Mouse (Mus musculus) skeletal muscle tissue, adult 2 months (tissue): ENCODE results near the gene Scn11a.

Source experiments
- DNase-seq: peaks from one replicate; pipeline ENCODE4 v3.0.0-alpha.2; 2012; ENCODE audit warnings: low read depth, low spot score

Gene Scn11a

DNA sequence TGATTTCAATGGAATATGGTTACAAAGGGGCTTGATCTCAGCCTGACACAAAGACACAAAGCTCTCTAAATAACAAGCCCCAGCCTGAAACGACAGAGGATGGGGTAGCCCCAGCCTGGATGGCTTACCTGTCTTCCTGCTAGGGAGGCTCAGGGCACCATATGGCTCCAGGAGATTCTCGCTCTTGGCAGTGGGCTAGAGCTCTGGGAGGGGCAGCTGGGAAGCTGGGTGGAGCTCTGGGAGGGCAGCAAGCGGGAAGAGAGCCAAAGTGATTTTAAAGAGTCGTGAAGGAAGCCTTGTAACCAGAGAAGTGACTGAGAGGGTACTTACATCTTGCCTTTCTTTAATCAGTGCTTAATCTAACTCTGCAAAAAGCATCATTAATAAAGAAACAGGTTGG lies at the start of gene Scn11a:
Gene Scn11a (minus strand): TSS at position 160 of the 400 bp plus-strand sequence.
- no peak for DNase-seq

DNA sequence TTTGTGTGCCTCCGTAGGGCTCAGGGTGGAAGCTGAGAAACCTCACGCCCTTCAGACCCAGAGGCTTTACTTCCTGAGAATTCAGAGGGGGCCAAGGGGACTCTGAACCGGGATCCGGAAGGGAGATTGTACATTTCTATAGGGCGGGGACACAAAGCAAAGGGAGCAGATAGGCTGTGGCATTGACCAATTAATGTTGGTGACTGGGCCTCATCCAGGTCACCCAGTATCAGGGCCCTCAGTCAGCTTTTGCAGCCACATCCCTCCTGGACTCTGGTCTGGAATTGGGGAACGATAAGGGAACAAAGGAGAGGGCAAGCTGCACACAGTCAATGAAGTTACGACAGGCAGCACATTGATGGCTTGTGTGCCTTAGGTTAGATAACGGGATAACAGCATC lies 28.9 kb upstream of the Scn11a start:
- DNase-seq: no peak

DNA sequence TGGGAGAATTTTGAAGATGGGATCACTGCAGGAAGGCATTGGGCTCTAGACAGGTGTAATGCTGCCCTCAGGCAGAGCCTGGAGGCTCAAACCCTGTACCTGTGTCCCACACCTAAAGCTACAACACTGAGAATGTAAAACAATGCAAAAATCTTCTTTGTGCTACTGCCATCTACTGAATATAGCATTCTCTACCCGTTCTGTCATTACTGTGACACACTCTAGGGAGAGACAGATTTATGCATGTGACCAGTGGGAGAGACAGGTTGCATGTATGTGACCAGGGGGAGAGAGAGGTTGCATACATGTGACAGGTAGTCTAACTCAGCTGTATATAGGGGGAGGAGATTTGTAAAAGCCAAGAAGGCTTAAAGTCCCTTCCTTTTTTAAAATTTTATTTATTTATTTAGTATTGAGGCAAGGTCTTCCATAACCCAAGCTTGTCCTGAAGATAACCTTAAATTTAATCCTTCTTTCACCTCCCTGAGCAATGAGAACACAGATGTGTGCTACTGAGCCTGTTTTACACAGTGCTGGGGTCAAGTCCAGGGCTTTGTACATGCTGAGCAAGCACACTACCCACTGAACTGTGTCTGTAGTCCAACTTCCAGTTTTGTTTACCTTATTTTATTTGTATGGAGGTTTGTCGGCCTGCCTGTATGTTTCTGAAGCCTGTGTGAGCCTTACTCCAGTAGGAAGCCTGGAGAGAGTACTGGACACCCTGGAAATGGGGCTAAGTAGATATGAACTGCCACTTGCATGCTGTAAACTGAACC lies 28.0 kb upstream of the Scn11a start:
- no peak for DNase-seq

DNA sequence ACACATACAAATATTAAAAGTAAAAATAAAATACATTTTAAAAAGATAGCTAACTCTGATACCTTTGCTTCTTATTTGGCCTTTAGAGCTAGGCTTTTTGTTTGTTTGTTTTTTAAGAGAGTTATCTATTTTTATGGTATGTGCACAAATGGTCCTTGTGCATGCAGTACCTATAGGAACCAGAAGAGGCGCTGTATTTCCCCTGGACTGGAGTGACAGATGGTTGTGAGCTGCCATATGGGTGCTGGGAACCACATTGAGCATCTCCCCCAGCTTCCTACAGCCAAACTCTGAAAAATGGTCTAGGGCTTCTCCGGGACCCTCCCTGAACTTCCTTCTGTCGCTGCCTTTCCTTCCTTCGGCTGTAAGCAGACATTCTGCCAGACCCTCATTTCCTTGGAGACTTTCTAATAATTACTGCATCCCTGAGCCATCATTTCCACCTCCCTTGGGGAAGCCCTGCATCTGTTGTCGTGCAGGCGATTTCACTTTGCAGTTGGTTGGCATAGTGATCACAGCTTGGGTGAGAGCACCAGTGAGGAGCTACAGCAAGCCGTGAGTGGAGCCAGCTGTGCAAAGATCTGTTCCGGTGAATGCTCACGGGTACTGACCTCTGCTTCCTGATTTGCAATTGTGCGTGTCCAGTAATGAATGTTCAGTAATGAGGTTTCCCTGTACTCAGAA lies 27.2 kb upstream of the Scn11a start:
- no peak for DNase-seq

DNA sequence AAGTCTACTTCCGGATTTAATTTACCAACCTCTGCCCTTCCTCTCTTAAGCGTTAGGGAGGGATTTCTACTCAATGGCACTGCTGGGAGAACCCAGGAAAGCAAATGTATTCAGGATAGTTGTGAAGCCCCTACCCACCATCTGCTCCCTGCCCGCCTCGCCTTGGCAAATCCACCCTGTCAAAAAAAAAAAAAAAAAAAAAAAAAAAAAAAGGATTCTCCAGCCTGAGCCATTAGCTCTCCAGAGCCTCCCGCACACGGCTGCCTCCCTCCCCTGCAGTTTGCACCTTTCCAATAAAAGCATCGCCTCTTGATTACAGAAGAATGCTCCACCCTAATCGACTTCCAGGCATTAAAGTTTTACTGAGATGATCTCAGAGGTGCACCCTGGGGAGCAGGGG lies 24.0 kb upstream of the Scn11a start:
- no peak for DNase-seq

DNA sequence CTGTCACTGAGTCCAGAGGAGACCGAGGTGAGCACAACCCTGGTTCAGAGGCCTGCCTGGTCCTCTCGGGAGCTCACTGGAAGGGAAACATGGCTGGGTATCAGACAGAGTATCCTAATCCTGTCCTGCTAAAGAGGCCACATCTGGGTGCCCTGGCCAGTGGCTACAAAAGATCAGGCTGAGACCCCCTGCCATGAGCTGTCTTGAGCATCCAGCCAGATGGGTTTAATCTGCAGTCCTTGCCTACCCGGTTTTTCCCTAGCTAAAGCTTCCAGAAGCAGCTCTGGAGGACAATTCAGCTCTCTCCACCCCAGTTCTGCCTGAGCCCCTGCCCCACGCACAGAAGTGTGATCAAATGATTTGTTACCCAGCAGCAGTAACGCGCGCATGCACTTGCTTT lies 23.4 kb upstream of the Scn11a start:
- no peak for DNase-seq

DNA sequence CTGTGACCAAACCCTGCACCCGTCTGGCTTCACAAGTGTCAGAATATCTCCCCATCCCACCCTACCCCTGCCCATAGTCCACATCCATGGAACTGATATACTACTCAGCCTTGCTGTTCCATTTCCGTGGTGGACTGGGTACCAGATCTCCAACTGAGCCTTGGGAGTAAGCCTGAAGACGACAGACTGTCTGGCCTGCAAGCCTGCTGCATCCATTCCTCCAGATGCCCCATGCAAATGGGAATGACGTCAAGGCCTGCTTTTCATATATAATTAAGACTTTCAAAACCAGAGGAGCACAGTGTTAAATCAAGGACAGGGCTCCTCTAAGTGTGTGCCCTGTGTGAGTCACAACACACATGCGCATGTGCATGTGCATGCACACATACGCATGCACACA lies 21.9 kb upstream of the Scn11a start:
- DNase-seq: no peak

DNA sequence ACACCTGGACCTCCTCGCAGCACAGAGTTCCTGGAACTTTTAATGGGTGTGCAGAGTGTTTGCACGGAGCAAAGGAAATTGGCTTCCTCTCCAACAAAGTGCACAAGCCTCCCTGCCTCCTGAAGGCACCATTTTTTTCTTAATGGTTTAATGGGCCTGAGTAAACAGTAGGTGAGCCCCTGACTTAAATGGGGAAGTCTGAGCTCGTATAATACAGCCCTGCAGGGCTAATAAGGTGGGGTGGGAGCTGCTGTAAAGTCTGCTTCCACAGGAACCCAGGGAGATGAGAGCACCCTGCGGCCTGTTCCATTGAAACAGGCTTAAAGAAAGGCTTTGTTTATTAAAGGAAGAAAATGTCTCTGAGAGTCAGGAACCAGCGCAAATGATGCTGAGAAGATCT lies 19.5 kb upstream of the Scn11a start:
- DNase-seq: no peak

DNA sequence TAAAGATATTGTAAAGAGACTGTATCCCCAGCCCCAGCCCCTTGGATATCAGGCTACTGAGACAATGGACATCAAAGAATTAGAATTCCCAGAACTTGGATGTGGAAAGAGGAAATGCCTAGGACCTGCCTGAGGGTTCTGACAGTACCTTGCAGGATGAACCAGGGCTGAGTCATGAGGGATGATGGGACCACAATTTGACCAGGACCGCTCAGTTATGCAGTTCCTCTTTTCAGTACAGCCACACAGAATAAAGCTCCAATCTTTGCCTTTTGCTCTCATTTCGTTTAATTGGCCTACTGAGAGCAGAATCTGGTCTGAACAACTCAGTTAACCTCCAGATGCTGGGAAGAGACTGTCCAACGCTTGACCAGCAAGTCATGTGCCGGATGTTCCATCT lies 18.3 kb upstream of the Scn11a start:
- DNase-seq: no peak

DNA sequence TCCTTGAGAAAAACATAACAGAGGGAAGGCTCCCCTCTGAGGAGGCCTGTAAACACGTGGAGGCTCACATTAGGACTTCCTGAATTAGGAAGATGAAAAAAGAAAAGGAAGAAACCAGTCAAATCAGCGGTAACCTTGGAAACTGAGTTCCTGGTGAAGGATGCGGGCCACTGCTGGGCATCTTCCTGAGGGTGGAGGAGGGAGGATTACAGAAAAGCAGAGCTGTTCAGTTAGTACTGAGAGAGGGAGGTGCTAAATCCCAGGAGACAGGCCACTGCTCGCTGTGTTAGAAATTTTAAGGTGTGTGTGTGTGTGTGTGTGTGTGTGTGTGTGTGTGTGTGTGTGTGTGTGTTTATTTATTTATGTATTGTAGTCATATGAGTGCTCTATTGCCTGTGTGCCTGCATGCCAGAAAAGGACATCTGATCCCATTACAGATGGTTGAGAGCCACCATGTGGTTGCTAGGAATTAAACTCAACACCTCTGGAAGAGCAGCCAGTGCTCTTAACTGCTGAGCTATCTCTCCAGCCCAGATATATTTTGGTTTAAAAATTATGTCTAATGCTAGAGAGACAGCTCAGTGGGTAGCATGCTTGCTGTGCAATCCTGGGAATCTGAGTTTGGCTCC lies 17.4 kb upstream of the Scn11a start:
- DNase-seq: no peak

DNA sequence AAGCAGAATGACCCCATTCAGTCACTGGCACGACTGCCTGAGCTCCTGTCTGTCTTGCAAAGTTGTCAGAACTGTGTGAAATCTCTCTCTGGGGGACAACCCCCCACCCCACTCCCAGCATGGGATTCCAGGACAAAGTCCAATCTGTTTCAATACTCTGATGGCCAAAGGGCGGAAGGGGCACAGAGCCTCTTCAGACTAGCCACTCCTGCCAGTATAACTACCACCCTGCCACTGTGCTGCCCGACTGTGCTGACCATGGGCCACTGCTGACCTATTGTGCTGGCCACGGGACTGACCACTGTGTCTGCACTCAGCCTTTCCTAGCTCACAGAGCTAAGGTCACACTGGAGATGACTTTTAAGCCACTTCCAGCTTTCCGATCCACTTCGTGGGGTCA lies 16.8 kb upstream of the Scn11a start:
- no peak for DNase-seq

DNA sequence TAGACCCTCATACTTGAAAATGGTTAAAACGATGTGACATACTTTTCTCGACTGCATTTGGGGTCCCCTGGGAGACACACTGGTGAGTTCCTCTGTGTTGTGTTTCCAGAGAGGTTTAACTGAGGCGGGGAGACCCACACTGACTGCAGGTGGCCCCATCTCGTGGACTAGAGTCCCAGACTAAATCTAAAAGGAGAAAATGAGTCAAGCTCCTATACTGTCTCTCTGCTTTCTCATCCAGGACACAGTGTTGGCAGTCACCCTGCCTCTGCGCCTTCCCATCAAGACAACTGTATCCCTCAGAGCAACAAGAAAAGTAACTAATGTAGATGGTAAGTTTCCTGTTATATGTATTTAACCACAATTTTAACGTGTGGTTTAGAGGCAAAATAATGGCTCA lies 15.9 kb upstream of the Scn11a start:
- DNase-seq: no peak

DNA sequence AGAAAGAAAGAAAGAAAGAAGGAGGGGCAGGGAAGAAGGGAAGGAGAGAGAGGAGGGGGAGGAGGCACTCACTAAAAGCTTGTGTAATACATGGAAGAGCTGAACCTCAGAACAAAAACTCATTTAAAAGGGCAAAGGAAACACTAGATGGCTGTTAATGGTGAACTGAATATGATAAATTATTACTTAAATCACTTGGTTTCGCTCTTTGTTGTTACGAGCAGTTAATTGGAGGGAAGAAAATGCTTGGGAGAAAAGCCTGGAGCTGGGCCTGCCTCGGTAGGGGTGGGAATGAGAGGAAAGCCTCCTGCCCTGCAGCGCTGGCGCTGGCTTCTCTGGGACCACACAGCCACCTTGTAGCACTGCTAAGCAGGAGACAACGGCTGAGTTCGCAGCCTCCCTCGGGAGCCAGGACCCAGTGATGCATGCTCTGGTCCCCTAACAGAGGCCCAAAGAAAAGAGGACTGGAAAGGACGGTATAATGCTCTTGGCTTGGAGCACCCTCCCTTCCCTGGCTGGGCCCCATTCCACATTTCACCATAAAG lies 10.4 kb upstream of the Scn11a start:
- DNase-seq: no peak

DNA sequence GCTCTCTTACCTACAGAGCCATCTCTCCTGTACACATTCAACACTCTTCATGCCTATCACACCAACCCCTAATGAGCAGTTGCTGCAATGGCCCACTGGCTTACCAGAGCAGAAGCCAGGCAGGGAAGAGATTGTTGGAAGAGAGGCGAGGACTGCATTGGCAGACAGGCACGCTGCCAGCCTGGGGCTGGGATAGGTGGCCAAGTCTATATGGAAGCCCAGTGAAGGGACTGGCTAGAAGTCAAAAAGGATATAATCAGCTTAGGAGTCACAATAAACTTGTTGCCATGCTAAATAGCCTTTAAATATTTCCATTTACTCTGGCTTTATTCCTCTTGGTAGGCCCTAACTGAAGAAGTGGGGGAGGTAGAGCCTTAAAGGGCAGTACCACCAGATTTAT lies 5.7 kb upstream of the Scn11a start:
- DNase-seq: no peak

DNA sequence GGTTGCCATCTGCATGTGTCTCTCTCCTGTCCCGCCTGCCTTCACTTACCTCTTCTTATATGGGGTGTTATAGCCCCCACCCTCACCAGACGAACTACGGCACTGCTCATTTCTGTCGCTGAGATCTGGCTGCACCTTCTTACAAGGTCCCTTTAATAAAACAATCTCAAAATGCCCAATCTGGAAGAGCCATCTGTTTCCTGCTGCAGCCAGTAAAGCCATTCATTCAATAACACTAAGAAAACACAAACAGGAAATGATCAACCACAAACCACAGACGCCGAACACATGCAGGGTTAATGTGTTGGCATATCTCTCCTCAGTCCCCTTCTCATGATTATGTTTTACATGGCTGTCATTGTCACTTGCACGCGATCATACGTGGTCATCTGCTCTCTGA lies 1.5 kb downstream of the Scn11a start:
- DNase-seq: no peak

DNA sequence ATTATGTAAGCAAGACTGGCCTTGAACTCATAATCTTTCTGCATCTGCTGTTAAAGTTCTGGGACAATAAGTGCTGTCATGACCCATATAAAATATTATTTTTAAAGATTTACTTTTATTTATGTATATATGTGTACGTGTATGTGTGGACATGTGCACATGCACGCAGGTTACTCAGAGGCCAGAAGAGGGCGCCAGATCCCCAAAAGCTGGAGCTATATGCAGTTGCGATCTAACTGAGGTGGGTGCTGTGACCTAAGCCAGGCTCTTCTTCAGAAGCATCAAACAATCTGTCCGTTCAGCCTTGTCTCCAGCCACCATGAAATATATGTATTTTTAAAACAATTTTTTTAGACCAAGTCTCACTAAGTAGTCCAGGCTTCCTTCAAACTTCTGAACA lies 11.6 kb downstream of the Scn11a start:
- no peak for DNase-seq

DNA sequence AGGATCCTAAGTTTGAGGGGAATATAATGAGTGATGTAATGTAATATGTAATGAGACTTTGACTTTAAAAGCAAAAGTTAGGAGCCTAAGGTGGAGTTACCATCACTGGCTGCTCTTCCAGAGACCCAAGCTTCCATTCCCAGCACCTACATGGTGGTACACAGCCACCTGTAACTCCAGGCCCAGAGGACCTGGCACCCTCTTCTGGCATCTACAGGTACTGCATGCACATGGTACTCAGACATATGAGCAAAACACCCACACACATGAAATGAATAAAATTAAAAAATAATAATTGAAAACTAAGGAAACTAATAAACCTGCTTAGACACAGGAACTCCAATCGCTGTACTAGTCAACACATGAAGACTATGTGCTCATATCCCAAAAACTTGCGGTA lies 18.8 kb downstream of the Scn11a start:
- no peak for DNase-seq

DNA sequence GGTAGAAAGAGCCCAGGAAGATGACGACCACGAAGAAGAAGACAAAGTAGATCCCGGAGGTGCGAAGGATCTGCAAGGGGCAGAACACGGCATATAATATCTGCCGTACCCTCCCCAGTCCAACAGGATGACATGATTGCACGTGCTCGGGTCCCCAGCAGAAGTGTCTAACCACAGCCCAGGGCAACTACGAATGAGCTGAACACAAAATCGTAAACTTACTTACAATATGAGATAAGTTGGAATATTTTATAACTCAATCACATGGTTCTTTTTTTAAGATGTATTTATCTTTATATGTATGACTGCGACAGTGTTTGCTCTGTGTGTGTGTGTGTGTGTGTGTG lies 20.8 kb downstream of the Scn11a start:
- DNase-seq: no peak

DNA sequence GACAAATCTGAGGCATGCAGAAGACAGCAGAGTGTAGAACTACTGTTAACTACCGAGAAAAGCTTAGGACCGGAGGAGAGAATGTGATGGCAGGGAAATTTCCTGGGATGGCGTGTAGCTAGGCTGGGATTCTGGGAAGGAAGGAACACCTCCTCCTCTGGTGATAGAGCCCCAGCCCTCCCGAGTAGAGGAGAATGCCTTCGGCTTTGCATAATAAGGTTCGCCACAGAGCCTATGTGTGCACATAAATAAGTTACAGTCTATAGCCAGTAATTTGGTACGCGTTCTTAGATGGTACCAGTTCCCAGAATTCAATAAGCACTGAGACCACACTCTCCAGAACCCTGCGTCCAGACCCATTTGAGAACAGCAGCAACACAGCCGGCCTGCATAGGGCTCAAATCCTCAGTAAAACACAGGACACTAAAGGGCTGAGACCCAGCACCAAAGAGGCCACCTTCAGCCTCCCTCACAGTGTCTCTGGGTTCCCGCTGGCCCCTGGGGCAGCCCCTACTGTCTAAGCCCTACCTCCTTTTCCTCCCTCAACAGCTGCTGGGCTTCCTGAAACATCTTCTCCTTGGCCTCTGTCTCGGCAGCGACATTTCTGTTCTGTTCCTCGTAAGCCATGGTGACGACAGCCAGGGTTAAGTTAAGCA lies 21.3 kb downstream of the Scn11a start:
- no peak for DNase-seq

DNA sequence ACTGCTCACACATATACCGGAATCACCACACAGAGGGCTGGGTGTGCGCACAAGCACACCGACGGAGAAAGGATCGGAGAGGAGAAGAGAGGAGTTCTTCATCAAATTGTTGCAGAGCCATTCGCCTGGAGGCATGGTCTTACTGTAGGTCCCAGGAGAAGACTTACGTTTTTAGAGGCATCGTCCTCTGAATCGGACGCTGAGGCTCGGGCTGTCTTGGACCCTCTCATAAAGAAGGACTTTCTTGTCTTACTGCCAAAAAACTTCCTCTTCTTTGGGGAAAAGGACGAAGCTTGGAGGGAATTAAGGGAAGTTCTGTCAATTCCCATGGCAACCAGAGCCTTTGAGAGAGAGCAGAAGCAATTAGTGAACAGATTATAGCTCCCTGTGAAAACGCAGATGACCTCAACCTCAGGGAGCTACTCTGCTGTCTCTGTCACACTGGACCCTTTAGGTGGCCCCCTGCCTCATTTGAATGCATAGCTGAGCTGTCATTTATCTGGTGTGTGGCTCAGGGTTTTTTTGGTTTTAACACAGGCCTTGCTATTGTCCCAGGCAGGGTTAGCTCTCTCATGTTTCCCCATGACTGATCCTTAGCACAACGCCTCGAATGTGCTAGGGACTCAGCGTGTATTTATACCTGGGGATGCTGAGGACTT lies 22.0 kb downstream of the Scn11a start:
- no peak for DNase-seq

DNA sequence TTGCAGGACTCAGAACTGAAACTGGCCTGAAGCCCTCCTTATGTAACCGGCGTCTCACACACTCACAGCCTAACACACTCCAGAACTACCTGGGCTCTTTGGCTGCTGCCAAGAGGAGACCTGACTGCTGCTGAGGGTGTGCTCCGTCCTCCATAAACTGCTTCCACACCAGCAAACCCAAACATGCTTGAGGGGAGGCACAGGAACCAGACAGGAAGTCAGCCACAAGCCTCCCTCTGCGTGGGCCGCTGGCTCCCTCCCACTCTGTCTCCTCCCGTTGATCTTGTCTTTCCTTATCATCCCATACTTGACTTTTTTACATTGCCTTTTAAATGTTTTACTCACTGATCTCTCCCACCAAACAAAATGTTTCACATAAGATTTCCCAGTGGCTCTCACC lies 23.8 kb downstream of the Scn11a start:
- DNase-seq: no peak

DNA sequence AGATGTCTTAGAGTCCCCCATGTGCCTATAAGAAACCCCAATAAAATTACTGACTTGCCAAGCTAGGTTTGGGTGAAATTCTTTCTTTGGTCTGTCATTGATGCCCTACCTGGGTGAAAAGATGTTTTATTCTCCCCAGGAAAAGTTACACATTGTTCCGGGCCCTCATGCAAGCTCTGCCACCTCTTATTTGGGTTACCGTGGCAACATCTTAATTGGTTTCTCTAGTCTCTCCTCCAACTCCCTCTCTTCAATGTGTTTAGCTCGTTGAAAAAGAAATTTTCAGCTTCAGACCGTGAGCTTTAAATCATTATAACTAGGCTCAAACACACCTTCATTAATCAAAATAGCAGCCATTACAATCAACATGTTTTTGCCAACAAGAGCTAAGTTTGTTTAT lies 28.5 kb downstream of the Scn11a start:
- DNase-seq: no peak
